Mouse (Mus musculus) CH12.LX (cell line): Measurements from ENCODE around the gene Ttc36. TPM values are rescaled to one million over a fixed set of nuclear protein-coding genes. Genes with fewer than 3 reads are reported as not detected.

Experiments
- DNase-seq: peaks from one replicate; pipeline ENCODE4 v3.0.0-alpha.2; 2013; ENCODE audit errors: extremely low read depth
- H3K27ac ChIP-seq: 2 replicates; pipeline ENCODE4 v1.5.1; 2012; ENCODE audit warnings: low read depth, mild to moderate bottlenecking, control low read depth, moderate library complexity; ENCODE audit not compliant: insufficient read depth
- H3K27me3 ChIP-seq: replicated peaks from 2 replicates; pipeline ENCODE3; 2012; ENCODE audit warnings: inconsistent platforms
- H3K36me3 ChIP-seq, 2 experiments: replicated peaks in 1 of 2; 2 replicates each; pipeline versions ENCODE3 to v1.6.1; 2012; ENCODE audit warnings: inconsistent platforms in 1 of 2, low read length in 1 of 2, mild to moderate bottlenecking in 1 of 2, mixed read lengths in 1 of 2, moderate library complexity in 1 of 2; ENCODE audit not compliant: control insufficient read depth in 1 of 2, insufficient read depth in 1 of 2
- H3K4me1 ChIP-seq, 2 experiments: 2 replicates each; pipeline ENCODE4 v1.6.1; 2012; ENCODE audit warnings: inconsistent platforms in 1 of 2, moderate library complexity in 1 of 2; ENCODE audit not compliant: insufficient read depth in 2 of 2, control insufficient read depth in 1 of 2
- H3K4me2 ChIP-seq: 2 replicates; pipeline ENCODE4 v1.6.1; 2012; ENCODE audit warnings: low read depth, mild to moderate bottlenecking, control low read depth; ENCODE audit not compliant: poor library complexity, insufficient read depth, severe bottlenecking
- H3K4me3 ChIP-seq, 3 experiments: fragments of 150-350 bp in 1 of 3; sonication (generic) in 1 of 3; replicated peaks in 1 of 3; 2 replicates each; pipeline versions ENCODE3 to v1.5.1; 2011 to 2012; ENCODE audit warnings: low read depth in 2 of 3, low read length in 2 of 3, mild to moderate bottlenecking in 2 of 3, moderate library complexity in 2 of 3, control low read depth in 1 of 3, improper control_type of control experiment in 1 of 3, inconsistent platforms in 1 of 3, mixed read lengths in 1 of 3; ENCODE audit not compliant: poor library complexity in 1 of 3
- H3K79me2 ChIP-seq: replicated peaks from 2 replicates; pipeline ENCODE4 v1.6.1; 2012; ENCODE audit warnings: mild to moderate bottlenecking, moderate library complexity; ENCODE audit not compliant: control insufficient read depth, poor library complexity, insufficient read depth, severe bottlenecking; ENCODE audit errors: extremely low read depth
- H3K9ac ChIP-seq: 2 replicates; pipeline ENCODE4 v1.6.1; 2012; ENCODE audit warnings: low read depth, mild to moderate bottlenecking, control low read depth, moderate library complexity; ENCODE audit not compliant: insufficient read depth
- H3K9me3 ChIP-seq: replicated peaks from 2 replicates; pipeline ENCODE3; 2012; ENCODE audit warnings: low read length, inconsistent platforms, mixed read lengths
- BHLHE40 ChIP-seq: IDR thresholded peaks from 2 replicates; pipeline ENCODE4 v1.6.1; 2011; ENCODE audit warnings: mild to moderate bottlenecking, low read depth, low read length, improper control_type of control experiment
- CHD1 ChIP-seq: IDR thresholded peaks from 2 replicates; pipeline ENCODE4 v1.6.1; 2012; ENCODE audit warnings: low read depth, low read length, improper control_type of control experiment, inconsistent platforms
- ELF1 ChIP-seq: IDR thresholded peaks from 2 replicates; pipeline ENCODE4 v1.6.1; 2014; ENCODE audit warnings: low read depth, mild to moderate bottlenecking, inconsistent platforms, low read length, improper control_type of control experiment
- EP300 ChIP-seq: IDR thresholded peaks from 2 replicates; pipeline ENCODE4 v1.6.1; 2011; ENCODE audit warnings: low read length, improper control_type of control experiment
- GABPA ChIP-seq: IDR thresholded peaks from 2 replicates; pipeline ENCODE4 v1.6.1; 2012; ENCODE audit warnings: low read depth, low read length, improper control_type of control experiment, inconsistent platforms; ENCODE audit not compliant: insufficient replicate concordance
- HCFC1 ChIP-seq: IDR thresholded peaks from 2 replicates; pipeline ENCODE4 v1.6.1; 2012; ENCODE audit warnings: low read depth, mild to moderate bottlenecking, inconsistent platforms, low read length, improper control_type of control experiment
- IRF4 ChIP-seq: IDR thresholded peaks from 2 replicates; pipeline ENCODE4 v1.6.1; 2014; ENCODE audit warnings: low read depth, mild to moderate bottlenecking, inconsistent platforms, low read length, improper control_type of control experiment
- JUN ChIP-seq: IDR thresholded peaks from 2 replicates; pipeline ENCODE4 v1.6.1; 2011; ENCODE audit warnings: low read depth, mild to moderate bottlenecking, low read length, improper control_type of control experiment, moderate library complexity; ENCODE audit not compliant: insufficient read depth
- JUND ChIP-seq: conservative IDR thresholded peaks from 2 replicates; pipeline ENCODE4 v1.6.1; 2011; ENCODE audit warnings: low read depth, low read length, improper control_type of control experiment
- KAT2A ChIP-seq: IDR thresholded peaks from 2 replicates; pipeline ENCODE4 v1.6.1; 2012; ENCODE audit warnings: low read length, improper control_type of control experiment, inconsistent platforms; ENCODE audit not compliant: insufficient replicate concordance
- MAX ChIP-seq: IDR thresholded peaks from 2 replicates; pipeline ENCODE4 v1.6.1; 2011; ENCODE audit warnings: low read length, improper control_type of control experiment
- MAZ ChIP-seq: IDR thresholded peaks from 2 replicates; pipeline ENCODE4 v1.6.1; 2012; ENCODE audit warnings: low read depth, mild to moderate bottlenecking, inconsistent platforms, low read length, improper control_type of control experiment, moderate library complexity
- MEF2A ChIP-seq: IDR thresholded peaks from 2 replicates; pipeline ENCODE4 v1.6.1; 2014; ENCODE audit warnings: low read depth, mild to moderate bottlenecking, inconsistent platforms, low read length, improper control_type of control experiment, borderline replicate concordance
- MXI1 ChIP-seq: IDR thresholded peaks from 2 replicates; pipeline ENCODE4 v1.6.1; 2011; ENCODE audit warnings: mild to moderate bottlenecking, low read depth, low read length, improper control_type of control experiment
- MYC ChIP-seq: IDR thresholded peaks from 2 replicates; pipeline ENCODE4 v1.6.1; 2011; ENCODE audit warnings: low read depth, mild to moderate bottlenecking, improper control_type of control experiment, low read length
- NELFE ChIP-seq: IDR thresholded peaks from 2 replicates; pipeline ENCODE4 v1.6.1; 2011; ENCODE audit warnings: low read depth, low read length, improper control_type of control experiment
- NRF1 ChIP-seq: IDR thresholded peaks from 2 replicates; pipeline ENCODE4 v1.6.1; 2014; ENCODE audit warnings: low read depth, mild to moderate bottlenecking, inconsistent platforms, low read length, improper control_type of control experiment, moderate library complexity
- POLR2A ChIP-seq: IDR thresholded peaks from 2 replicates; pipeline ENCODE4 v1.6.1; 2011; ENCODE audit warnings: low read depth, mild to moderate bottlenecking, improper control_type of control experiment, low read length
- POLR2AphosphoS2 ChIP-seq: IDR thresholded peaks from 2 replicates; pipeline ENCODE4 v1.6.1; 2011; ENCODE audit warnings: low read depth, low read length, improper control_type of control experiment
- SIN3A ChIP-seq: IDR thresholded peaks from 2 replicates; pipeline ENCODE4 v1.6.1; 2012; ENCODE audit warnings: low read length, improper control_type of control experiment, inconsistent platforms
- SMC3 ChIP-seq: IDR thresholded peaks from 2 replicates; pipeline ENCODE4 v1.6.1; 2011; ENCODE audit warnings: low read depth, low read length, improper control_type of control experiment
- TBP ChIP-seq: conservative IDR thresholded peaks from 2 replicates; pipeline ENCODE4 v1.6.1; 2011; ENCODE audit warnings: low read depth, low read length, improper control_type of control experiment
- UBTF ChIP-seq: IDR thresholded peaks from 2 replicates; pipeline ENCODE4 v1.6.1; 2012; ENCODE audit warnings: low read depth, mild to moderate bottlenecking, inconsistent platforms, low read length, improper control_type of control experiment, moderate library complexity
- USF1 ChIP-seq: IDR thresholded peaks from 2 replicates; pipeline ENCODE4 v1.6.1; 2014; ENCODE audit warnings: low read depth, mild to moderate bottlenecking, inconsistent platforms, low read length, improper control_type of control experiment
- ZC3H11A ChIP-seq: IDR thresholded peaks from 2 replicates; pipeline ENCODE4 v1.6.1; 2012; ENCODE audit warnings: low read depth, mild to moderate bottlenecking, inconsistent platforms, low read length, improper control_type of control experiment
- ZMIZ1 ChIP-seq: IDR thresholded peaks from 2 replicates; pipeline ENCODE4 v1.6.1; 2012; ENCODE audit warnings: low read depth, mild to moderate bottlenecking, inconsistent platforms, low read length, improper control_type of control experiment
- ZNF384 ChIP-seq: IDR thresholded peaks from 2 replicates; pipeline ENCODE4 v1.6.1; 2012; ENCODE audit warnings: low read depth, low read length, improper control_type of control experiment, inconsistent platforms
- dilution Hi-C: fragments of 300-500 bp; cut with MboI; formaldehyde crosslinking; loops from 2 replicates; pipeline ENCODE4 v1.14.3; 2020; ENCODE audit warnings: low sequenced_read_pairs; ENCODE audit not compliant: extremely low pct_unique_long_range_greater_than_20kb, extremely low pct_ligation_motif_present
- in situ Hi-C: fragments of 300-500 bp; cut with MboI; formaldehyde crosslinking; loops from 3 replicates; pipeline ENCODE4 v1.14.3; 2019; ENCODE audit warnings: low sequenced_read_pairs, low pct_ligation_motif_present, low pct_unique_long_range_greater_than_20kb, mixed read lengths
- polyA plus RNA-seq: library from polyadenylated mRNA; unstranded; fragments of >175 nt; gene quantifications from 2 replicates; pipeline ENCODE4 v1.2.1, GENCODE M21; 2012; ENCODE audit warnings: low read depth; ENCODE audit not compliant: insufficient read length
- total RNA-seq, 2 experiments: library from RNA; depleted of rRNA; stranded (reverse); fragments of 300-350 nt in 1 of 2; fragments of >200 nt in 1 of 2; gene quantifications; 2 replicates each; pipeline ENCODE4 v1.2.3; 2012 to 2014

The Ttc36 gene
- total and polyA plus RNA-seq, 3 experiments = 0.51 to 0.68 TPM; not detected in 1

DNA sequence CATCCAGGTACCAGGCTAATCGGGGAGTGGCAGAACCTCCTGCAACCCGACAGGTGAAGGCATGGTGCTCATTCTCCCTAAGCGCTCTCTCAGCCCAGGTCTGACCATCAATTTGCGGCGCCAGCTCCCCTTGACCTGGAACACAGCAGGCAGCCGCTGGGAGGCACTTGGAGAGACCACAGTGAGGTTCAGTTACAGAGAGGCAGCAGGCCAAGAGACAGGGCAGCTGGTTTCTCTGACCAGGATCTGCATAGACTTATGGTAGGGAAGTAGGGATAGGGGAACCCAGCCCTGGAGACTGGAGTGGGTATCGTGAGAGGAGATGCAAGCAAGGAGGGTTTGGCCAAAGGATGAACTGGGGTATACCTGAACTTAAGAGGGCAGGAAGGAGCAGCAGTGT, 4.6 kb downstream of the Ttc36 start:
- Histone ChIP-seq H3K9me3 (no peaks in the 10 kb centered on the region), H3K4me1 (peaks cover 9 to 34% of the 10 kb centered on the region in 2 experiments), H3K27me3 (peaks cover 6% of the 10 kb centered on the region), H3K9ac (no peak overlapping the region), H3K36me3 (no peaks in the 10 kb centered on the region), H3K4me3 (no peak overlapping the region), H3K27ac (no peak overlapping the region), H3K79me2 (no peaks in the 10 kb centered on the region), H3K4me2 (no peak overlapping the region)
- dilution Hi-C loops = no loop called here
- TF ChIP-seq ZNF384 (no peak), USF1 (no peak), CHD1 (no peak), NELFE (no peak), MAZ (no peak), MYC (no peak), ELF1 (no peak), JUN (no peak), MAX (no peak), SIN3A (no peak), POLR2A (no peak), ZC3H11A (no peak), EP300 (no peak), ZMIZ1 (no peak), GABPA (no peak), TBP (no peak), JUND (no peak), IRF4 (no peak), KAT2A (no peak)
- DNase-seq = no peak
- in situ Hi-C loops = no loop called here

GRCm38 (mm10) chr9:44792842-44793241, 10.0 kb downstream of the Ttc36 start:
- no peak for TF ChIP-seq ZNF384
- TF ChIP-seq CHD1 = no peak
- TF ChIP-seq USF1 = no peak
- no peak for TF ChIP-seq MEF2A
- TF ChIP-seq BHLHE40 = no peak
- no peak for TF ChIP-seq SIN3A
- TF ChIP-seq UBTF = no peak
- TF ChIP-seq MXI1 = no peak
- TF ChIP-seq GABPA = no peak
- no peak for TF ChIP-seq ZMIZ1
- no peak for TF ChIP-seq HCFC1
- TF ChIP-seq SMC3 = no peak
- TF ChIP-seq NELFE = no peak
- no peak for TF ChIP-seq POLR2AphosphoS2
- TF ChIP-seq NRF1 = no peak
- H3K4me2 ChIP-seq = no peak overlapping the region
- peaks cover 36 to 48% of the 10 kb centered on the region in 2 experiments for H3K36me3 ChIP-seq
- dilution Hi-C loops = no loop called here
- DNase-seq = no peak
- no peak overlapping the region for H3K9ac ChIP-seq
- no peak overlapping the region for H3K27ac ChIP-seq
- H3K4me3 ChIP-seq = no peak overlapping the region
- in situ Hi-C loops = no loop called here
- H3K9me3 ChIP-seq = no peaks in the 10 kb centered on the region
- peaks cover under 1% of the 10 kb centered on the region for H3K27me3 ChIP-seq
- no peaks in the 10 kb centered on the region for H3K4me1 ChIP-seq
- H3K79me2 ChIP-seq = no peaks in the 10 kb centered on the region
